Mouse (Mus musculus): ENCODE measurements around the gene Dus4l.

DNA sequence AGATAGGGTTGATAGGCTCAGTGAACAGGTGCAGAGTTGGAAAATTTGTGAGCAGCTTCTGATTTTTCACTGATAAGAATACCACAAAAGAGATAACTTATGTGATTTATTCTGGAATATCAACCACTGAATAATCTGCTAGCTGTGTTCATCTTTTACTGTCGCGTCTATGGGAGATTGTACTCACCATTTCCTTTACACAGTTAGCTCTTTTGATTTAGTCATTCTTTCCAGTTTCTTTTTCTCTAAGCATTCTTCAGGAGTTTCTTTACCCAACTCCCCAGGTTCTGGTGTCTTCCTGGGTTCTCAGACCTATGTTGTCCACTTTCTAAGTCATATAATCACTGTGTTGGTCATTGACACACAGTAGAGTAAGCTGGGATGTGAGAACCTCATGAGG, 2.2 kb upstream of the Dus4l start:
- TF ChIP-seq CTCF (IDR thresholded peaks at IDR 0.05; ENCODE audit: insufficient read depth, low read length), result no peak
- TF ChIP-seq POLR2A (IDR thresholded peaks at IDR 0.05; ENCODE audit: borderline replicate concordance, extremely low read depth, low read depth, low read length), result no peak

Measured in lung, adult 2 months (tissue).